Mouse (Mus musculus): ENCODE measurements at regions not wholly inside any gene's neighbourhood (a gene's known extent, or its start where the extent isn't known, plus 50 kb on each side); places are given as distances from the start of the nearest gene placed in this dataset.

- Histone ChIP-seq H3K4me2 (ENCODE audit: low read length) (no peak overlapping the region), H3K27ac (ENCODE audit: low read depth) (no peak overlapping the region), H3K27me3 (replicated peaks; ENCODE audit: control insufficient read depth, insufficient read depth, low read length) (no peaks in the 10 kb centered on the region), H3K4me1 (replicated peaks; ENCODE audit: control insufficient read depth, insufficient read depth, low read length) (no peaks in the 10 kb centered on the region), H3K9ac (ENCODE audit: low read length) (no peak overlapping the region), H3K4me3 (ENCODE audit: low read depth, low read length) (no peak overlapping the region), H3K36me3 (ENCODE audit: control insufficient read depth, insufficient read depth, low read length) (no peaks in the 10 kb centered on the region), H3K9me3 (ENCODE audit: control insufficient read depth, low read length) (no peaks in the 10 kb centered on the region)
- ATAC-seq (replicated peaks; ENCODE audit: low FRiP score, low TSS enrichment, low read depth), result no peak
- DNase-seq (ENCODE audit: low spot score), result no peak
Observed at GRCm38 (mm10) chr13:101203463-101203862, 370.2 kb upstream of the Slc30a5 start.

DNA sequence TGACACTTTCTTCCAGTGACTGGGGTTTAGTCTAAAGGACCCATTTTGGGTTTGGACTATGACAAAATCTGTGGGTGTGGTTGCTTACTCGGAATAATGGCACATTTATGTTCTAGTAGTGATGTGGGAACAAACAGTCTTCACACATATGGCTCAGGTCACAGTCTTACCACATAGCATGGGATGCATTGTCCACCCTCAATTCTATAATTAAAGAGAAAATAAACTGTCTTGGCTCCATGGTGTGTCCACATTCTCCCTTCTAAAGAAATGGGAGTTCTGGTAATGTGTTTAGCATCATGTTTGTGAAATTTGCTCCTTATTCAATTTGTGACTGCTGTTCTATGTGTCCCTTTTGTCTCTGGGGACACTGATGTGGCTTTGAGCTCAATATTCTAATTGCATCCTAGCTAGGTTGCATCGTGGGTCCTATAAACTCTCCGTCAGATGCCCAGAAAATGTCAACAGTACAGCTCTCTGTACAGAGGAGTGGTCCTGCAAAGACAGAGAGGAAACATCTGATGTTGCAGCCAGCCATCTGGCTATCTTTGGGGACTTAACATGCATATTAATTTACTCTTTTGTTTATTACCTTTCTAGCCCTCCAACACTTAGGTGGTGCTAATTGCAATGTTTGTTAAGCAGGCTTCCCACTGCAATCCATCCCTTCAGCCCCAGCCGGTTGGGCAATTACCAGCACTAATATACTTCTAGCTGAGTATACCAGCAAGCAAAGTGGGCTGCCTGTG lies 369.5 kb upstream of the Slc30a5 start:
- no peak for DNase-seq (ENCODE audit: low spot score)
- H3K9ac ChIP-seq (ENCODE audit: low read length), result no peak overlapping the region
- no peaks in the 10 kb centered on the region for H3K27me3 ChIP-seq (replicated peaks; ENCODE audit: control insufficient read depth, insufficient read depth, low read length)
- H3K4me1 ChIP-seq (replicated peaks; ENCODE audit: control insufficient read depth, insufficient read depth, low read length), result no peaks in the 10 kb centered on the region
- no peaks in the 10 kb centered on the region for H3K9me3 ChIP-seq (ENCODE audit: control insufficient read depth, low read length)
- no peak for ATAC-seq (replicated peaks; ENCODE audit: low FRiP score, low TSS enrichment, low read depth)
- no peak overlapping the region for H3K27ac ChIP-seq (ENCODE audit: low read depth)
- 60% methylated on average over 4 of the region's 4 CpGs for WGBS
- no peak overlapping the region for H3K4me3 ChIP-seq (ENCODE audit: low read depth, low read length)
- H3K4me2 ChIP-seq (ENCODE audit: low read length), result no peak overlapping the region
- H3K36me3 ChIP-seq (ENCODE audit: control insufficient read depth, insufficient read depth, low read length), result no peaks in the 10 kb centered on the region

DNA sequence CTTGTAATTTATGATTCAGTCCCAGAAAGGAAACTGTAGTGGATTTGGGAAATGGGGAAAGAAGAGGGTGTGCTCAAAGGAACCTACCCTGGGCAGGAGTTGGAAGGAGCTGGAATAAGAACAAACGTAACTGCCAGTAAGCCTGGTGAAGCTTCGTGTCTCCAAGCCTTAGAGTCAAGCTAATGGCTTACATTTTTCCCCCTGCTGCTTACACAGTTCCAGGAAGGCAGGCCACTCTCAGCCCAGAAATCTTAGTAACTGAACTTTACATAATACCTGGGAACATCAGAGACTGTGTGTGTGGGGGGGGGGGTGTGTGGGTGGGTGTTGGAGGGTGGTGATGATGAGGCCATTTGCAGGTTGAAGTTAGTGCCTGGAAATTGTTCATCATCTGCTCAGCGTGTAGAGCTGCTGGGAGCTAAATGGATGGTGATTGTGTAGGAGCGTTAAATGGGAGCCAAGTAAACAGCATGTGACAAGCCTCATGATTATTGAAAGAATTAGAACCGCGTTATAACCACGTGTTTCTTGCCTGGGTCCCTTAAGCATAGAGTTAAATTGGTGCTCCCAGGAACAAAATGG lies 357.1 kb upstream of the Slc30a5 start:
- 72% methylated on average over 7 of the region's 7 CpGs for WGBS
- no peak for ATAC-seq (replicated peaks; ENCODE audit: low FRiP score, low TSS enrichment, low read depth)
- Histone ChIP-seq H3K9me3 (ENCODE audit: control insufficient read depth, low read length) (no peaks in the 10 kb centered on the region), H3K4me1 (replicated peaks; ENCODE audit: control insufficient read depth, insufficient read depth, low read length) (no peaks in the 10 kb centered on the region), H3K9ac (ENCODE audit: low read length) (no peak overlapping the region), H3K4me2 (ENCODE audit: low read length) (no peak overlapping the region), H3K27me3 (replicated peaks; ENCODE audit: control insufficient read depth, insufficient read depth, low read length) (no peaks in the 10 kb centered on the region), H3K27ac (ENCODE audit: low read depth) (no peak overlapping the region), H3K4me3 (ENCODE audit: low read depth, low read length) (no peak overlapping the region), H3K36me3 (ENCODE audit: control insufficient read depth, insufficient read depth, low read length) (no peaks in the 10 kb centered on the region)
- DNase-seq (ENCODE audit: low spot score), result no peak

DNA sequence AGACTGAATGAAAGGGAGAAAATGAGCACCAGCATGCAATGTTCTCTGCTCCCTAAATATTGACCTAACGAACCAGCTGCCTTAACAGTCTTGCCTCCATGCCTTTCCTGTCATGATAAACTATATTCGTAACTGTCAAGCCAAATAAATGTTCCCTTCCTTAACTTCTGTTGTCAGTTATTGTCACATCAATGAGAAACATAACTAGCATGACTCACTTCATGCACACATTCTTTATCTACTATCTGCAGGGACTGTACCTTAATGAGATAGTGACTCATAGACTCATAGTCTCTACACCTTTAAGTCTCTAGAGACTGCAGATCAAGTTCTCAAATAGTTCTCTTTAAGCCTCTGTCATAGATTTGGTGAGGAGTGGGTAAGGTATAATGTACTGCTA lies 349.2 kb upstream of the Slc30a5 start:
- no peak for ATAC-seq (replicated peaks; ENCODE audit: low FRiP score, low TSS enrichment, low read depth)
- no peak overlapping the region for H3K4me2 ChIP-seq (ENCODE audit: low read length)
- no peak overlapping the region for H3K9ac ChIP-seq (ENCODE audit: low read length)
- H3K27me3 ChIP-seq (replicated peaks; ENCODE audit: control insufficient read depth, insufficient read depth, low read length), result no peaks in the 10 kb centered on the region
- no peaks in the 10 kb centered on the region for H3K36me3 ChIP-seq (ENCODE audit: control insufficient read depth, insufficient read depth, low read length)
- H3K9me3 ChIP-seq (ENCODE audit: control insufficient read depth, low read length), result no peaks in the 10 kb centered on the region
- H3K4me3 ChIP-seq (ENCODE audit: low read depth, low read length), result no peak overlapping the region
- WGBS, result 82% methylated on average over 2 of the region's 2 CpGs
- H3K27ac ChIP-seq (ENCODE audit: low read depth), result no peak overlapping the region
- no peak for DNase-seq (ENCODE audit: low spot score)
- no peaks in the 10 kb centered on the region for H3K4me1 ChIP-seq (replicated peaks; ENCODE audit: control insufficient read depth, insufficient read depth, low read length)

GRCm38 (mm10) chr13:101175017-101175689 lies 341.9 kb upstream of the Slc30a5 start:
- no peaks in the 10 kb centered on the region for H3K36me3 ChIP-seq (ENCODE audit: control insufficient read depth, insufficient read depth, low read length)
- H3K4me1 ChIP-seq (replicated peaks; ENCODE audit: control insufficient read depth, insufficient read depth, low read length), result no peaks in the 10 kb centered on the region
- ATAC-seq (replicated peaks; ENCODE audit: low FRiP score, low TSS enrichment, low read depth) (no peak), DNase-seq (ENCODE audit: low spot score) (no peak)
- H3K4me3 ChIP-seq (ENCODE audit: low read depth, low read length), result no peak overlapping the region
- no peaks in the 10 kb centered on the region for H3K9me3 ChIP-seq (ENCODE audit: control insufficient read depth, low read length)
- no peaks in the 10 kb centered on the region for H3K27me3 ChIP-seq (replicated peaks; ENCODE audit: control insufficient read depth, insufficient read depth, low read length)
- no peak overlapping the region for H3K27ac ChIP-seq (ENCODE audit: low read depth)
- 81% methylated on average over 8 of the region's 8 CpGs for WGBS
- H3K9ac ChIP-seq (ENCODE audit: low read length), result no peak overlapping the region
- no peak overlapping the region for H3K4me2 ChIP-seq (ENCODE audit: low read length)

GRCm38 (mm10) chr13:101161768-101162167 lies 328.5 kb upstream of the Slc30a5 start:
- no peaks in the 10 kb centered on the region for H3K27me3 ChIP-seq (replicated peaks; ENCODE audit: control insufficient read depth, insufficient read depth, low read length)
- H3K4me3 ChIP-seq (ENCODE audit: low read depth, low read length), result no peak overlapping the region
- no peaks in the 10 kb centered on the region for H3K36me3 ChIP-seq (ENCODE audit: control insufficient read depth, insufficient read depth, low read length)
- H3K9ac ChIP-seq (ENCODE audit: low read length), result no peak overlapping the region
- no peak overlapping the region for H3K4me2 ChIP-seq (ENCODE audit: low read length)
- 60% methylated on average over 2 of the region's 2 CpGs for WGBS
- no peak for DNase-seq (ENCODE audit: low spot score)
- no peak overlapping the region for H3K27ac ChIP-seq (ENCODE audit: low read depth)
- no peaks in the 10 kb centered on the region for H3K9me3 ChIP-seq (ENCODE audit: control insufficient read depth, low read length)
- no peaks in the 10 kb centered on the region for H3K4me1 ChIP-seq (replicated peaks; ENCODE audit: control insufficient read depth, insufficient read depth, low read length)
- ATAC-seq (replicated peaks; ENCODE audit: low FRiP score, low TSS enrichment, low read depth), result no peak

DNA sequence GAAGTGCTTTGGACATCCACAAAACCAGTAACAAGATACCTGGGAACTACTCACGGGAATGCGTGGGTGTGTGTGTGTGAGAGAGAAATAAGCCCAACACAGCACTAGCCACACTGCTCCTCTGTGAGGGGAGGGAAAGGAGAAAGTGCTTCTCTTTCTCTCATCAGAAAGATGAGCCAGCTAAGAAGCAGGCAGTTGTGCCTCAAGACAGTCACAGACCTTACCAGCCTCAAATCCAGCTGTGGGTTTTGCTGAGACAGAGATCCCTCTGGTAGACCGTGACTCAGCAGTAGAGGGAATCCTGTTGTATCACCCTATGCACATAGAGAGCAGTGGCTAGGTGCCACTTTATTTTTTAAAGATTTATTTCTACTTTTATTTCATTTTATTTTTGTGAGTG lies 326.7 kb upstream of the Slc30a5 start:
- no peak overlapping the region for H3K9ac ChIP-seq (ENCODE audit: low read length)
- H3K4me1 ChIP-seq (replicated peaks; ENCODE audit: control insufficient read depth, insufficient read depth, low read length), result no peaks in the 10 kb centered on the region
- 78% methylated on average over 3 of the region's 3 CpGs for WGBS
- no peaks in the 10 kb centered on the region for H3K27me3 ChIP-seq (replicated peaks; ENCODE audit: control insufficient read depth, insufficient read depth, low read length)
- H3K27ac ChIP-seq (ENCODE audit: low read depth), result no peak overlapping the region
- H3K4me3 ChIP-seq (ENCODE audit: low read depth, low read length), result no peak overlapping the region
- no peaks in the 10 kb centered on the region for H3K9me3 ChIP-seq (ENCODE audit: control insufficient read depth, low read length)
- no peak overlapping the region for H3K4me2 ChIP-seq (ENCODE audit: low read length)
- ATAC-seq (replicated peaks; ENCODE audit: low FRiP score, low TSS enrichment, low read depth) (no peak), DNase-seq (ENCODE audit: low spot score) (no peak)
- H3K36me3 ChIP-seq (ENCODE audit: control insufficient read depth, insufficient read depth, low read length), result no peaks in the 10 kb centered on the region

- Histone ChIP-seq H3K9ac (ENCODE audit: low read length) (no peak overlapping the region), H3K36me3 (ENCODE audit: control insufficient read depth, insufficient read depth, low read length) (no peaks in the 10 kb centered on the region), H3K4me1 (replicated peaks; ENCODE audit: control insufficient read depth, insufficient read depth, low read length) (no peaks in the 10 kb centered on the region), H3K27ac (ENCODE audit: low read depth) (no peak overlapping the region), H3K4me2 (ENCODE audit: low read length) (no peak overlapping the region), H3K9me3 (ENCODE audit: control insufficient read depth, low read length) (no peaks in the 10 kb centered on the region), H3K4me3 (ENCODE audit: low read depth, low read length) (no peak overlapping the region), H3K27me3 (replicated peaks; ENCODE audit: control insufficient read depth, insufficient read depth, low read length) (no peaks in the 10 kb centered on the region)
- DNase-seq (ENCODE audit: low spot score), result no peak
- ATAC-seq (replicated peaks; ENCODE audit: low FRiP score, low TSS enrichment, low read depth), result no peak
Observed at GRCm38 (mm10) chr13:101153760-101154159, 320.5 kb upstream of the Slc30a5 start.

DNA sequence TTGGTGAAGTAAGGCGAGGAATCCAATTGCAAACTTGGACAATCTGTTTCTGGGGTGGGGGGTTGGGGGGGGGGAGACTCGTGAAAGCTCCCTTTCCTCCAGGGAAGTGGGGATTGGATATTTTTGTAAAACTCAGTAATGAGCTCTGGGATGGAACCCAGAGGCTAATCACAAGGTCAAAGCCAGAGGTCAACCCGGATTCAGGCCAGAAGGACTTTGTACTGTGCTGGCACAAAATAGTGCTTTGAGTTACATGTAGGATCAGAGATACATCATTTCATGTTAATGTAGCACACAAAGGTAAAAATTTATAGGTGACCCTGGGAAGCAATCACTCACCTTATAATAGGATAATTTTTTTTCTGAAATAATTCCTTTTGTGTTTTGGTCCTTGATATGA lies 309.5 kb upstream of the Slc30a5 start:
- H3K27me3 ChIP-seq (replicated peaks; ENCODE audit: control insufficient read depth, insufficient read depth, low read length), result no peaks in the 10 kb centered on the region
- 59% methylated on average over 3 of the region's 3 CpGs for WGBS

More for the DNA sequence above, 309.5 kb upstream of the Slc30a5 start:
- Histone ChIP-seq H3K36me3 (ENCODE audit: control insufficient read depth, insufficient read depth, low read length) (no peaks in the 10 kb centered on the region), H3K4me1 (replicated peaks; ENCODE audit: control insufficient read depth, insufficient read depth, low read length) (no peaks in the 10 kb centered on the region), H3K4me3 (ENCODE audit: low read depth, low read length) (no peak overlapping the region), H3K4me2 (ENCODE audit: low read length) (no peak overlapping the region), H3K9ac (ENCODE audit: low read length) (no peak overlapping the region), H3K9me3 (ENCODE audit: control insufficient read depth, low read length) (no peaks in the 10 kb centered on the region), H3K27ac (ENCODE audit: low read depth) (no peak overlapping the region)
- ATAC-seq (replicated peaks; ENCODE audit: low FRiP score, low TSS enrichment, low read depth) (no peak), DNase-seq (ENCODE audit: low spot score) (no peak)

Measured in intestine, embryonic 14.5 days (tissue).